Mouse (Mus musculus): ENCODE data around the gene Map1s. TPM values are rescaled to one million over a fixed set of nuclear protein-coding genes. Genes with fewer than 3 reads are reported as not detected.

The Map1s gene
- total and polyA plus RNA-seq, 3 experiments, result 9.5 to 51.4 (median 30.9) TPM

DNA sequence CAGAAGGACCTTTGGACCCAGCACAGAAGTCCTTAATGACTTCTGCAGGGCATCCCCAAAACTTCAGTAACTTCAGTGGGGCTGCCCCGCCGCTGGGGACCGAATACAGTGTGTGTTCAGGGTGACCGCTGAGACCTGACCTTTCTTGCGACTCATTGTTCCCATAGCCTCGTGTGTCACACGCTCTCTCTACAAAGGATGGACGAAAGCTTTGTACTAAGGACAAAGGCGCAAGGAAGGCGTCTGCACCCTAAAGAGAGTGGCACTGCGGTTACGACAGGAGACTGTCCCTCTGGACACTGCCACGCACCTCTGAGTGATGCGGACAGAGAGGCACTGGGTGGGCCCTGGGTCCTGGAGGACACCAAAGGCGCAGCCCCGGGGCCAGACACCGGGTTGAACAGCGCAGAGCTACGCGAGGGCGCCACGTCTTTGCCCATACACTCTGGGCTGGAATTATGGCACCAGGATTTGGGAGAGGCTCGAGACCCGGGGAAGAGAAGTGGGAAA is 41.0 kb upstream of the Map1s start:
- peaks cover 14 to 30% of the 10 kb centered on the region in 2 experiments for H3K36me3 ChIP-seq (replicated peaks in 1 of 2; ENCODE audit: control insufficient read depth in 1 of 2, insufficient read depth in 1 of 2, low read length in 1 of 2)
- no peak for DNase-seq (ENCODE audit: extremely low read depth)
- H3K4me2 ChIP-seq (ENCODE audit: insufficient read depth, low read depth, poor library complexity, severe bottlenecking), result peak overlapping the region; percentile 86
- no peak overlapping the region for H3K9ac ChIP-seq (ENCODE audit: insufficient read depth, low read depth)
- in situ Hi-C loops (cut with MboI; ENCODE audit: low pct_ligation_motif_present, low pct_unique_long_range_greater_than_20kb, low sequenced_read_pairs), result no loop called here
- peaks cover 47% of the 10 kb centered on the region for H3K27me3 ChIP-seq (replicated peaks)
- TF ChIP-seq RAD21 (IDR thresholded peaks at IDR 0.05; ENCODE audit: low read depth, low read length), result no peak
- TF ChIP-seq TBP (conservative IDR thresholded peaks at IDR 0.05; ENCODE audit: low read depth, low read length), result no peak
- TF ChIP-seq ETS1 (conservative IDR thresholded peaks at IDR 0.05; ENCODE audit: low read depth, low read length), result peak; percentile 44; the same call in 1 of the 2 replicates
- no peak for TF ChIP-seq ZNF384 (IDR thresholded peaks at IDR 0.05; ENCODE audit: low read depth, low read length)
- no peak for TF ChIP-seq E2F4 (IDR thresholded peaks at IDR 0.05; ENCODE audit: insufficient replicate concordance, low read depth, low read length)
- TF ChIP-seq ZKSCAN1 (IDR thresholded peaks at IDR 0.05; ENCODE audit: borderline replicate concordance, low read depth, low read length), result no peak
- TF ChIP-seq EP300 (IDR thresholded peaks at IDR 0.05; ENCODE audit: low read length), result no peak
- TF ChIP-seq IRF4 (IDR thresholded peaks at IDR 0.05; ENCODE audit: low read depth, low read length), result no peak
- TF ChIP-seq GABPA (IDR thresholded peaks at IDR 0.05; ENCODE audit: insufficient replicate concordance, low read depth, low read length), result no peak
- TF ChIP-seq ELF1 (IDR thresholded peaks at IDR 0.05; ENCODE audit: low read depth, low read length), result no peak
- TF ChIP-seq BHLHE40 (IDR thresholded peaks at IDR 0.05; ENCODE audit: low read depth, low read length), result peak; percentile 33; the same call in 1 of the 2 replicates
- no peak for TF ChIP-seq MYC (IDR thresholded peaks at IDR 0.05; ENCODE audit: low read depth, low read length)
- H3K9me3 ChIP-seq (replicated peaks; ENCODE audit: low read length), result no peaks in the 10 kb centered on the region
- no peak overlapping the region for H3K27ac ChIP-seq (ENCODE audit: insufficient read depth, low read depth)
- dilution Hi-C loops (cut with MboI; ENCODE audit: extremely low pct_ligation_motif_present, extremely low pct_unique_long_range_greater_than_20kb, low sequenced_read_pairs), result no loop called here
- H3K79me2 ChIP-seq (replicated peaks; ENCODE audit: control insufficient read depth, extremely low read depth, insufficient read depth, poor library complexity, severe bottlenecking), result no peaks in the 10 kb centered on the region
- peak overlapping the region in 1 of 3 experiments; percentile 16 for H3K4me3 ChIP-seq (replicated peaks in 1 of 3; ENCODE audit: low read depth in 2 of 3, low read length in 2 of 3, poor library complexity in 1 of 3)
- H3K4me1 ChIP-seq (ENCODE audit: control insufficient read depth in 1 of 2, insufficient read depth in 2 of 2), result peaks cover 12 to 52% of the 10 kb centered on the region in 2 experiments

DNA sequence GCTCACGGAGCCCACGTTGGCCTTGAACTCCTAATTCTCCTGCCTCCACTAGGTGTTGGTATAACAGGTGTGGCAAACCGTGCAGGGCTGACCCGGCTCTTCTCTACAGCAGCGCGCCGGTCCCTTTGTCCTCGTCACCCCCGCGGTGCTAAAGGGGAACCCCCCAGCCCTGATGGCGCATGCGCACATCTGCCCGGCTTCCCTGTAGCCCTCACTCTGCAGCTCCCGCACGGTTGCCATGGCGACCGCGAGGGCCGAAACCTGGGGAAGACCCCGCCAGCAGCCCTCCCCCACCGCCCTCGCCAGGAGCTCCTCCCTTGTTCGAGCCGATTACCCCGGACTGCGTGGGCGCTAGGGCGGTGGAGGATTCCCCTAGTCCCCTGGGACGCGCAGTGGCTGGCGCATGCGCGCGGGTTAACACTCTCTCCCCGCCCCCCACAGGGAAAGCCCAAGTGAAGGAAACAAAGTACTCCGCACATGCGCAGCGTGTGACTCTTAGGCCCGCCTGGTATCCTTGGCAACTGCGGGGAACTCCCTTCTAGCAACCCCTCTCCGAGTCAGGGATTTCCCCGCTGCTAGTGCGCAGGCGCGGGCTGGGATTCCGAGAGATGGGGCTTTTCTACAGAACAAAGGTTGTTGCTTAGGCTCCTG is 40.3 kb upstream of the Map1s start:
- H3K27me3 ChIP-seq (replicated peaks), result peaks cover 42% of the 10 kb centered on the region
- peak; percentile 100 for DNase-seq (ENCODE audit: extremely low read depth)
- peaks cover 14 to 31% of the 10 kb centered on the region in 2 experiments for H3K36me3 ChIP-seq (replicated peaks in 1 of 2; ENCODE audit: control insufficient read depth in 1 of 2, insufficient read depth in 1 of 2, low read length in 1 of 2)
- H3K4me3 ChIP-seq (replicated peaks in 1 of 3; ENCODE audit: low read depth in 2 of 3, low read length in 2 of 3, poor library complexity in 1 of 3), result peak overlapping the region in 1 of 3 experiments; percentile 16
- H3K9me3 ChIP-seq (replicated peaks; ENCODE audit: low read length), result no peaks in the 10 kb centered on the region
- H3K4me1 ChIP-seq (ENCODE audit: control insufficient read depth in 1 of 2, insufficient read depth in 2 of 2), result peaks cover 12 to 53% of the 10 kb centered on the region in 2 experiments
- dilution Hi-C loops (cut with MboI; ENCODE audit: extremely low pct_ligation_motif_present, extremely low pct_unique_long_range_greater_than_20kb, low sequenced_read_pairs) (no loop called here), in situ Hi-C loops (cut with MboI; ENCODE audit: low pct_ligation_motif_present, low pct_unique_long_range_greater_than_20kb, low sequenced_read_pairs) (no loop called here)
- H3K27ac ChIP-seq (ENCODE audit: insufficient read depth, low read depth), result no peak overlapping the region
- no peaks in the 10 kb centered on the region for H3K79me2 ChIP-seq (replicated peaks; ENCODE audit: control insufficient read depth, extremely low read depth, insufficient read depth, poor library complexity, severe bottlenecking)
- no peak overlapping the region for H3K9ac ChIP-seq (ENCODE audit: insufficient read depth, low read depth)
- peak overlapping the region; percentile 86 for H3K4me2 ChIP-seq (ENCODE audit: insufficient read depth, low read depth, poor library complexity, severe bottlenecking)
- TF ChIP-seq ETS1 (conservative IDR thresholded peaks at IDR 0.05; ENCODE audit: low read depth, low read length) (peak; percentile 100), MAZ (IDR thresholded peaks at IDR 0.05; ENCODE audit: low read depth, low read length) (peak; percentile 95), BHLHE40 (IDR thresholded peaks at IDR 0.05; ENCODE audit: low read depth, low read length) (peak; percentile 90), MXI1 (IDR thresholded peaks at IDR 0.05; ENCODE audit: low read depth, low read length) (peak; percentile 96), POLR2AphosphoS2 (IDR thresholded peaks at IDR 0.05; ENCODE audit: low read depth, low read length) (no peak), IRF4 (IDR thresholded peaks at IDR 0.05; ENCODE audit: low read depth, low read length) (peak; percentile 92), CHD2 (IDR thresholded peaks at IDR 0.05; ENCODE audit: low read length) (peak; percentile 96), GABPA (IDR thresholded peaks at IDR 0.05; ENCODE audit: insufficient replicate concordance, low read depth, low read length) (no peak), NELFE (IDR thresholded peaks at IDR 0.05; ENCODE audit: low read depth, low read length) (peak; percentile 67), TBP (conservative IDR thresholded peaks at IDR 0.05; ENCODE audit: low read depth, low read length) (0 out of 2 replicates have a peak, but pooled peaks have one; percentile 26), EP300 (IDR thresholded peaks at IDR 0.05; ENCODE audit: low read length) (peak; percentile 37; the same call in 1 of the 2 replicates), JUN (IDR thresholded peaks at IDR 0.05; ENCODE audit: insufficient read depth, low read depth, low read length) (no peak), ELF1 (IDR thresholded peaks at IDR 0.05; ENCODE audit: low read depth, low read length) (peak; percentile 74), SIN3A (IDR thresholded peaks at IDR 0.05; ENCODE audit: low read length) (peak; percentile 88; the same call in 1 of the 2 replicates), POLR2A (IDR thresholded peaks at IDR 0.05; ENCODE audit: low read depth, low read length) (no peak), TCF12 (IDR thresholded peaks at IDR 0.05; ENCODE audit: low read depth, low read length) (peak; percentile 81), NRF1 (IDR thresholded peaks at IDR 0.05; ENCODE audit: low read depth, low read length) (peak; percentile 93), PAX5 (IDR thresholded peaks at IDR 0.05; ENCODE audit: low read length) (no peak), KAT2A (IDR thresholded peaks at IDR 0.05; ENCODE audit: insufficient replicate concordance, low read length) (peak; percentile 71; the same call in 1 of the 2 replicates), USF1 (IDR thresholded peaks at IDR 0.05; ENCODE audit: low read depth, low read length) (no peak), MAX (IDR thresholded peaks at IDR 0.05; ENCODE audit: low read length) (peak; percentile 14; the same call in 1 of the 2 replicates), HCFC1 (IDR thresholded peaks at IDR 0.05; ENCODE audit: low read depth, low read length) (peak; percentile 68), ZC3H11A (IDR thresholded peaks at IDR 0.05; ENCODE audit: low read depth, low read length) (no peak), MEF2A (IDR thresholded peaks at IDR 0.05; ENCODE audit: borderline replicate concordance, low read depth, low read length) (peak; percentile 93)
